Mouse (Mus musculus) midbrain, embryonic 15.5 days (tissue): ENCODE data around the gene Trp53. TPM values are rescaled to one million over a fixed set of nuclear protein-coding genes. Genes with fewer than 3 reads are reported as not detected.
"Not testable (repeated sequence)": the region's sequence is repeated elsewhere in the genome, so short reads cannot be mapped to it uniquely, and the experiment has no call there.

ENCODE experiments used
- ATAC-seq: fragments of 200-750 bp; cut with Nextera tagmentation; replicated peaks from 2 replicates; pipeline ENCODE4 v1.8.0; 2017; ENCODE audit warnings: moderate TSS enrichment
- H3K27ac ChIP-seq: fragments of 300-500 bp; sonication (generic); 2 replicates; pipeline ENCODE4 v1.5.1; 2015; ENCODE audit warnings: mild to moderate bottlenecking, inconsistent platforms
- H3K27me3 ChIP-seq: fragments of 300-500 bp; sonication (generic); replicated peaks from 2 replicates; pipeline ENCODE4 v1.6.1; 2015; ENCODE audit warnings: inconsistent platforms
- H3K36me3 ChIP-seq: fragments of 300-500 bp; sonication (generic); replicated peaks from 2 replicates; pipeline ENCODE4 v1.6.1; 2015; ENCODE audit warnings: inconsistent platforms
- H3K4me1 ChIP-seq: fragments of 300-500 bp; sonication (generic); 2 replicates; pipeline ENCODE4 v1.6.1; 2015; ENCODE audit warnings: inconsistent platforms
- H3K4me2 ChIP-seq: fragments of 300-500 bp; sonication (generic); 2 replicates; pipeline ENCODE4 v1.6.1; 2015; ENCODE audit warnings: inconsistent platforms, mild to moderate bottlenecking, moderate library complexity
- H3K4me3 ChIP-seq: fragments of 300-500 bp; sonication (generic); 2 replicates; pipeline ENCODE4 v1.5.1; 2015; ENCODE audit warnings: mild to moderate bottlenecking, inconsistent platforms
- H3K9ac ChIP-seq: fragments of 300-500 bp; sonication (generic); 2 replicates; pipeline ENCODE4 v1.6.1; 2015; ENCODE audit warnings: mild to moderate bottlenecking, inconsistent platforms
- H3K9me3 ChIP-seq: fragments of 300-500 bp; sonication (generic); 2 replicates; pipeline ENCODE4 v1.6.1; 2016; ENCODE audit warnings: inconsistent platforms
- WGBS: fragments of 180-500 bp; shearing (Covaris S2); methylation state at CpG from one replicate; pipeline ENCODE4 v1.1.7; 2015; ENCODE audit warnings: mixed read lengths; 5-methylcytosine and 5-hydroxymethylcytosine counted together
- polyA plus RNA-seq: library from polyadenylated mRNA; unstranded; fragments of >200 nt; fragmentation: Nextera tagmentation; extraction: Ambion mirVana; gene quantifications from 2 replicates; pipeline ENCODE4 v1.2.1, GENCODE M21; 2015

Trp53 gene
- 60.4 and 70.1 TPM in 2 replicates for polyA plus RNA-seq

GRCm38 (mm10) chr11:69580091-69580514, at the start of gene Trp53, which contains the start of gene Wrap53:
Gene Trp53, plus strand, starts transcription at chr11:69580359.
Gene Wrap53, minus strand, starts transcription at chr11:69580255.
- Histone ChIP-seq H3K36me3 (no peaks in the 10 kb centered on the region), H3K27ac (peak within 1 kb of the TSS; percentile 93), H3K4me1 (peaks cover 51% of the 10 kb centered on the region), H3K9ac (peak within 1 kb of the TSS; percentile 69), H3K4me2 (peak within 1 kb of the TSS; percentile 85), H3K9me3 (no peaks in the 10 kb centered on the region), H3K27me3 (no peaks in the 10 kb centered on the region), H3K4me3 (peak within 1 kb of the TSS; percentile 86)
- WGBS: under 1% methylated on average over 13 of the region's 13 CpGs
- ATAC-seq: peak; percentile 67

GRCm38 (mm10) chr11:69530755-69531154, 49.4 kb upstream of the Trp53 start:
- ATAC-seq, H3K4me2 ChIP-seq, H3K36me3 ChIP-seq, H3K27ac ChIP-seq, H3K27me3 ChIP-seq, H3K9ac ChIP-seq, H3K9me3 ChIP-seq, H3K4me3 ChIP-seq: not testable (repeated sequence)
- peaks cover 23% of the 10 kb centered on the region for H3K4me1 ChIP-seq
- 87% methylated on average over 6 of the region's 6 CpGs for WGBS

GRCm38 (mm10) chr11:69532480-69533150, 47.5 kb upstream of the Trp53 start:
- Histone ChIP-seq H3K27me3 (no peaks in the 10 kb centered on the region), H3K4me3 (no peak overlapping the region), H3K27ac (no peak overlapping the region), H3K9me3 (no peaks in the 10 kb centered on the region), H3K36me3 (no peaks in the 10 kb centered on the region), H3K9ac (no peak overlapping the region), H3K4me2 (no peak overlapping the region), H3K4me1 (peaks cover 5% of the 10 kb centered on the region)
- no peak for ATAC-seq
- WGBS: 87% methylated on average over 7 of the region's 7 CpGs

- Histone ChIP-seq H3K27ac (no peak overlapping the region), H3K9ac (no peak overlapping the region), H3K4me2 (no peak overlapping the region), H3K27me3 (no peaks in the 10 kb centered on the region), H3K9me3 (no peaks in the 10 kb centered on the region), H3K36me3 (no peaks in the 10 kb centered on the region), H3K4me1 (no peaks in the 10 kb centered on the region), H3K4me3 (no peak overlapping the region)
- ATAC-seq: no peak
- 80% methylated on average over 1 of the region's 1 CpGs for WGBS
Observed at GRCm38 (mm10) chr11:69534990-69535389, 45.2 kb upstream of the Trp53 start.

GRCm38 (mm10) chr11:69540700-69541099, 39.5 kb upstream of the Trp53 start:
- no peaks in the 10 kb centered on the region for H3K9me3 ChIP-seq
- no peak overlapping the region for H3K4me3 ChIP-seq
- H3K27ac ChIP-seq: no peak overlapping the region
- no peak overlapping the region for H3K4me2 ChIP-seq
- no peaks in the 10 kb centered on the region for H3K36me3 ChIP-seq
- 100% methylated on average over 2 of the region's 2 CpGs for WGBS
- ATAC-seq: no peak
- no peaks in the 10 kb centered on the region for H3K27me3 ChIP-seq
- H3K9ac ChIP-seq: no peak overlapping the region
- peaks cover 29% of the 10 kb centered on the region for H3K4me1 ChIP-seq

- not testable (repeated sequence) for H3K4me2 ChIP-seq, H3K4me3 ChIP-seq, H3K27me3 ChIP-seq, H3K9me3 ChIP-seq, H3K9ac ChIP-seq, ATAC-seq, H3K27ac ChIP-seq, H3K36me3 ChIP-seq
- WGBS: 77% methylated on average over 3 of the region's 3 CpGs
- H3K4me1 ChIP-seq: peaks cover 39% of the 10 kb centered on the region
Observed at GRCm38 (mm10) chr11:69541741-69542140, 38.4 kb upstream of the Trp53 start.

- peaks cover 58% of the 10 kb centered on the region for H3K4me1 ChIP-seq
- H3K9me3 ChIP-seq: no peaks in the 10 kb centered on the region
- no peak overlapping the region for H3K9ac ChIP-seq
- no peak for ATAC-seq
- H3K36me3 ChIP-seq: no peaks in the 10 kb centered on the region
- H3K4me2 ChIP-seq: peak overlapping the region; percentile 10; the same call in 1 of the 2 replicates
- no peak overlapping the region for H3K4me3 ChIP-seq
- WGBS: 6% methylated on average over 3 of the region's 3 CpGs
- no peaks in the 10 kb centered on the region for H3K27me3 ChIP-seq
- peak overlapping the region; percentile 71 for H3K27ac ChIP-seq
Observed at GRCm38 (mm10) chr11:69543598-69543997, 36.6 kb upstream of the Trp53 start.

- H3K4me3 ChIP-seq: peak overlapping the region; percentile 44
- no peaks in the 10 kb centered on the region for H3K9me3 ChIP-seq
- peak overlapping the region; percentile 96 for H3K27ac ChIP-seq
- H3K27me3 ChIP-seq: no peaks in the 10 kb centered on the region
- 0 out of 2 replicates have a peak, but pooled peaks have one; percentile 8 for ATAC-seq
- no peaks in the 10 kb centered on the region for H3K36me3 ChIP-seq
- H3K4me2 ChIP-seq: peak overlapping the region; percentile 79
- WGBS: 8% methylated on average over 7 of the region's 7 CpGs
- peaks cover 69% of the 10 kb centered on the region for H3K4me1 ChIP-seq
- H3K9ac ChIP-seq: peak overlapping the region; percentile 43
Observed at GRCm38 (mm10) chr11:69545957-69546356, 34.2 kb upstream of the Trp53 start.

- Histone ChIP-seq H3K9me3 (no peaks in the 10 kb centered on the region), H3K4me2 (peak overlapping the region; percentile 79), H3K9ac (peak overlapping the region; percentile 43), H3K36me3 (no peaks in the 10 kb centered on the region), H3K4me1 (peaks cover 69% of the 10 kb centered on the region), H3K27ac (peak overlapping the region; percentile 96), H3K4me3 (peak overlapping the region; percentile 44), H3K27me3 (no peaks in the 10 kb centered on the region)
- peak; percentile 74 for ATAC-seq
- WGBS: under 1% methylated on average over 44 of the region's 44 CpGs
Observed at GRCm38 (mm10) chr11:69546423-69547053, 33.6 kb upstream of the Trp53 start.

GRCm38 (mm10) chr11:69547071-69547470, 33.1 kb upstream of the Trp53 start:
- Histone ChIP-seq H3K4me1 (peaks cover 70% of the 10 kb centered on the region), H3K9me3 (no peaks in the 10 kb centered on the region), H3K4me3 (peak overlapping the region; percentile 44), H3K9ac (peak overlapping the region; percentile 43), H3K4me2 (peak overlapping the region; percentile 79), H3K27ac (peak overlapping the region; percentile 96), H3K36me3 (no peaks in the 10 kb centered on the region), H3K27me3 (no peaks in the 10 kb centered on the region)
- peak; percentile 25 for ATAC-seq
- WGBS: 3% methylated on average over 15 of the region's 15 CpGs

- Histone ChIP-seq H3K4me3 (0 out of 2 replicates have a peak within 1 kb of the TSS, but pooled peaks have one; percentile 44), H3K27ac (peak within 1 kb of the TSS; percentile 96), H3K9me3 (no peaks in the 10 kb centered on the region), H3K36me3 (no peaks in the 10 kb centered on the region), H3K4me1 (peaks cover 76% of the 10 kb centered on the region), H3K27me3 (no peaks in the 10 kb centered on the region), H3K4me2 (peak within 1 kb of the TSS; percentile 79), H3K9ac (peak within 1 kb of the TSS; percentile 18; the same call in 1 of the 2 replicates)
- no peak for ATAC-seq
- 53% methylated on average over 12 of the region's 12 CpGs for WGBS
Observed at GRCm38 (mm10) chr11:69549060-69549656, 31.0 kb upstream of the Trp53 start, which contains the start of gene Dnah2. Gene Dnah2, minus strand, starts transcription at chr11:69549110.

GRCm38 (mm10) chr11:69551310-69551709, 28.8 kb upstream of the Trp53 start:
- H3K27ac ChIP-seq: 0 out of 2 replicates have a peak overlapping the region, but pooled peaks have one; percentile 95
- 59% methylated on average over 4 of the region's 4 CpGs for WGBS
- ATAC-seq: no peak

More at GRCm38 (mm10) chr11:69551310-69551709, 28.8 kb upstream of the Trp53 start:
- no peak overlapping the region for H3K9ac ChIP-seq
- peaks cover 76% of the 10 kb centered on the region for H3K4me1 ChIP-seq
- H3K9me3 ChIP-seq: no peaks in the 10 kb centered on the region
- H3K27me3 ChIP-seq: no peaks in the 10 kb centered on the region
- no peak overlapping the region for H3K4me2 ChIP-seq
- H3K4me3 ChIP-seq: no peak overlapping the region
- no peaks in the 10 kb centered on the region; the same call in 1 of the 2 replicates for H3K36me3 ChIP-seq
